Mouse (Mus musculus): ENCODE measurements around the gene Eif2b2.

The Eif2b2 gene

DNA sequence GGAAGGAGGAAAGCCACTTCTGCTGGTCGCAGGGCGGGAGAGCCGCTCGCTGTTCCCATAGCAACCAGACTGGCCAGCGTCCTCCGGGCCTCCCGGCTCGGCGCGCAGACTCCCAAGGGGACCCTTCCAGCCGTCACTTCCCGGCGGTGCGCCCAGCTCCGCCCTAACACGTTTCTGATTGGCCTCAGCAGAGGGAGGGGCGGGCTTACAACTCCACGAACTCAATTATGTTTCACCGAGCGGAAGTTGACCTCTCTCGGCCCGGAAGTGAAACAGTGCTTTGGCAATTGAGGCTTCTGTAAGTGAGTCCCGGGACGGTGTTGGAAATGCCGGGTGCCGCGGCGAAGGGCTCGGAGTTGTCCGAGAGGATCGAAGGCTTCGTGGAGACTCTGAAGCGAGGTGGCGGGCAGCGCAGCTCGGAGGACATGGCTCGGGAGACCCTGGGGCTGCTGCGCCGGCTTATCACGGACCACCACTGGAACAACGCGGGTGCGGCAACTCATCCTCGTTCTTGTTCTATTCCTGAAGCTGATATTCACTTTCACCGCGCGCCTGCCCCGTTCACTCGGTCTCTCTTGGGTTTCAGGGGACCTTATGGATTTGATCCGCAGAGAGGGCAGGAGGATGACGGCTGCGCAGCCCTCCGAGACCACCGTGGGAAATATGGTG is at the start of gene Eif2b2:
Gene Eif2b2, plus strand, starts transcription at position 246 of the 669 bp plus-strand sequence.
- peak; percentile 98 to 99 for DNase-seq

- DNase-seq: no peak
These were observed 49.4 kb upstream of the Eif2b2 start for GRCm38 (mm10) chr12:85169877-85170276.

- DNase-seq: no peak
These were observed 48.9 kb upstream of the Eif2b2 start for GRCm38 (mm10) chr12:85170284-85170947.

GRCm38 (mm10) chr12:85170948-85171307 is 48.4 kb upstream of the Eif2b2 start:
- no peak for DNase-seq

- DNase-seq: no peak
These were observed 45.3 kb upstream of the Eif2b2 start for GRCm38 (mm10) chr12:85174016-85174415.

DNA sequence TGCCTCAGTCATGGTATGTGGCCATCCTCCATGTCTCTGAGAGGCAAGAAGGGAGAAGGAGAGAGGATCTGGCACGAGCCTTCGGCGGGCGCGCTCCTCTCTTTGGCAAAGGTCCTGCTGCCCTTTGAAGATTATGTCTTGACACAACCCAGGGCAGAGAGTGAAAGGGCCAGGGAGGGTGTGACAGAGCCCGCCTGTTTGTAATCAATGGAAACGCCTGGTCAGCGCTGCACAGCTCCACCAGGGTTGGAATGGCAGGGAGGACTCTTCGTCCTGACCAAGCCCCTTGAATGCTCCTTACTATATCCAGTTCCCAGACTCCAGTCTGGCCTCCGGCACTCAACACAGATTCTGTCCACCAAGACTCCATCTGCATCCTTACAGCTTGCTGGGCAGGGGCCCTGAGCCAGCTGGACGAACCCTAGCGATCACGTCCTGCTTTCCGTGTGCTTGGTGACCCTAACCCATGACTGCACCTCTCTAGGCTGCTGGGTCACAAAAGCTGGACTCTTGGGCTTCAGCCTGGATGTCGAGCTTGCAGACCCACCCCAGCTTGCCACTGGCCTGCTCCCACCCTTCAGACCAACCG is 44.1 kb upstream of the Eif2b2 start:
- DNase-seq: no peak

DNA sequence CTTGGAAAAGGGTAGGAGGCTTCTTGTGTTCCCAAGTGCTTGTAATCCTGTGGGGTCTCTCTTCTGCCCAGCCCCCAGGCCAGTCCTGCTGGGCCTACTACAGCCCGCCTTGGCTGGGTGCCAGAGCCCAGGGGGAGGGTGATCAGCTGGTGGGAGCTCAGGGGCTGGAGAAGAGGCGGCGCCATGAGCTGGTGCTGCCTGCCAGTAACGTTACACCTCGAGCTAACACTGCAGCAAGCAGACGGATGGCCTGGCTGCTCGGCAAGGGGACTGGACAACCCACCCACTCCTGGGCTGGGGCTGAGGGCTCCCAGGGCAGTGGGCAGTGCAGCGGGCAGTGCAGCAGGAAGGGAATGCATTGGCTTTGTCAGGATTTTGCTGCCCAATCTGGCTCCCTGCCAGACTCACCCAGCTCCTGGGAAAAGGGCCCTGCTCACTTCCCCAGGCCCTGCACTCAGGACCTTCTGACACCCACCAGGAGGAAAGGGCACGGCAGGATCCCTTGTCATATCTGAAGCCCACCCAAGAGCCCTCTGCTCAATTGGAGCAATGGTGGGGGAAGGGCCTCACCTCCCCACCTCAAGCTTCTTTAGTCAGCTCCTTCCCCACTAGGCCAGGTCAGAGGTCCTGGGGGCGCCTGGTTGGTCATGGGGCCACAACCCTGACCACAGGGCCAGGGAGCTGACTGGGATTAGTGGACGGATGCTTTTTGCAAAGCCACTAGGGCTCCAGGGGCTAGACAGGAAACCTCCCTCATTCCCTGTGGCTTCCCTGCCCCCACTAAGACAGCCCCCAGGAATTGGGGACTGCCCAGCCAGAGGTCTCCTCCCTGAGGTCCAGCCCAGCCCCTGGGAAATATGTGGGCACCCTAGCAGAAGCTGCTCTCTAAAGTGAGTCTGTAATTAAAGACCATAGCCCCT is 43.1 kb upstream of the Eif2b2 start:
- DNase-seq: peak; percentile 70 to 77

DNA sequence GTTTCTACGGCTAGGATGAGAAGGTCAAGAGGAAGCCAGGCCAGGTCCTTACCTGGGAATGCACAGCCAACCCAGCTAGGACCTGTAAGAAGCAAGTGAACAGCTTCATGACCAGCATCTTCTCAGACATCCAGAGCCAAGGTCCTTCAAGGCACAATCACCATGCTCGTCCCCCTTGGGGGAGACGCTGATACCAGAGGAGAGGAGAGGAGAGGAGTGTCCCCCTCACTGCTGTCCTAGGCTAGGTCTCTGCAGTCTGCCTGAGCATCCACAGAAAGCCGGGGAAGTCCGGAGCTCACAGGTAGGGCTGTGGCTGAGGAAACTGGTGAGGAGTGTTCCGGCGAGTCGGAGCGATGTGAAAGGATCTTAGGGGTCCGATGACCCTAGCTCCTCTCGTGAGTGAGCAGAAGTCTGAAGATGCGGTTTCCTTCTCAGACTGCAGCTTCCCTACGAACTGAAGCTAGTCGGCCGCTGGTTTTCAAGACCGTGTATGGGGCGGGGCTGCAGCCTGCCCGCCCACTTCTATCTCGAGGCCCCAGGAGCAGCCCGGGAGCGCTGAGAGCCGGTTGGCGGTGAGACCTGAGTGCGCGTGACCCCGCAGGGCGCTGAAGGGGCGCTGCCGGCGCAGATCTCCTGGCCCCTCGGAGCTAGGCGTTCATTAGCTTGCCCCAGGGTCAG is 42.3 kb upstream of the Eif2b2 start:
- peak; percentile 64 to 73 for DNase-seq

DNA sequence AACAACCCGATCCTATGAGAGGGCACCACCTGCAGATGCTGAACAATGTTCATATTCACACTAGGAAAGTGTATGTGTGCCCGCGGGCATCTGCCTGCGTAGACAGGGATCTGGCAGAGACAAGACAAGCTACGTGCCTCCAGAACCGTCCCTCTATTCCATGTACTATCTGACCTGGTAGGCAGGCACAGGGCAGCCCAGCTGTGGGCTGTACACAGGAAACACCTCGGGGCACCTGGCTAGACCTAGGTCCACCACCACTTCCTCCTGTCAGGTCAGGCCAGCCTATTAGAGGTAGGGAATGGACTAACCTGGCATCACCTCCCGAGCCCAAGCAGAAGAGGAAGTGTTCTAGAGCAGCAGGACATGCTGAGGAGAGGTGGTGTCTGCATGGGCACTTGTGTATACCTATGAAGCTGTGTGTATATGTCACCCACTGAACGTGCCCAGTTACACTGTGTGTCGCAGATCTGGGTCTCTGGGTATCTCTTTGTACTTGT is 41.5 kb upstream of the Eif2b2 start, which contains the start of gene Pgf:
Gene Pgf, minus strand, starts transcription at position 51 of the 500 bp plus-strand sequence.
- no peak for DNase-seq

DNA sequence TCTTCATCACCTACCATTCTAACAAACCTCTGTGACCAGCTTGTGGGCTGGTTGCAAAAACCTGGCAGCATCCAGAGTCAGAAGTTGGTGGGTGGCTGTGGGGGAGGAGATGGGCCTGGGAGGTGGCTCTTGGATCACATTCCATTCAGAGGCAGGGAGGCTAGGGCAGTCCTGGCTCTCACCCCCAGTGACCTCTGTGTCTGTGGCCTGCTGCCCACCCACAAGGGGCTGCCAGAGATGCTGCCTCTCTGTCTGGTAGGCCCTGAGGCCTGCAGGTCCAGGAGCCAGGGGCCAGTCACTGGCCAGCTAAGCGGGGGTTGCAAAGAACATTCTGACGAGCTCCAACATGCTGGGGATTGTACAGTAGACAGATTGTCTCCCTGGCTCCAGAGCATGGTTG is 41.0 kb upstream of the Eif2b2 start:
- DNase-seq: no peak

- no peak for DNase-seq
These were observed 37.6 kb upstream of the Eif2b2 start for GRCm38 (mm10) chr12:85181475-85182344.

DNA sequence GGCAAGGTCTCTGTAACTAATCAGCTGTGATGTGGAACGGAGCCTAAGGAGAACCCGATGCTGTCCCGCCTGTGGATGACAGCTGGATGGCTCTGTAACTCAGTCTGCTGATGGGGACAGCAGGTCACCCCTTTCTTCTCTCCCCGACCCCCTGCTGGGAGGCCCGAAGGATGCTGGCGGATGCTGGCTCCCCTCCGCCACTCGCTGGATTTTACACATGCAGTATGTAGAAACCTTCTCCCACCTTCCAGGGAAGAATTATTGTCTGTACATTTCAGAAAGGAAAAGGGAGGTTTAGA is 37.0 kb upstream of the Eif2b2 start:
- DNase-seq: no peak

DNA sequence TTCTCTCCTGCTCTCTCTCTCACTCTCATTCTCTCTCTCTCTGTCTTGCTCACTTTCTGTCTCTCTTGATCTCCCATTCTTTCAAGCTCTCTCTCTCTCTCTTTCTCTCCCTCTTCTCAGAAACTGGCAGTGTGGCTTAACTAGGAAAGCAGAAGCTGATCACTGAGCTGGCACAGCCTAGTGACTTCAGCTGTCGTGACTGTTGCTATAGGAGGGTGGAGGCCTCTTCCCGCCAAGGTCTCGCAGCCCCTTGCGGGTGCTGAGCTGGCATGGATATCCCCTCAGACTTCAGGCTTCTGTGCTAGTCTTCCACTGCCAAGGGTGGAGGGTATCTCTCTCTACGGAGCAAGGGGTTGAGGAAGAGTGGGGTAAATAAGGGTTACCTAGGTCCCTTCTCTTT is 36.4 kb upstream of the Eif2b2 start:
- no peak for DNase-seq

DNA sequence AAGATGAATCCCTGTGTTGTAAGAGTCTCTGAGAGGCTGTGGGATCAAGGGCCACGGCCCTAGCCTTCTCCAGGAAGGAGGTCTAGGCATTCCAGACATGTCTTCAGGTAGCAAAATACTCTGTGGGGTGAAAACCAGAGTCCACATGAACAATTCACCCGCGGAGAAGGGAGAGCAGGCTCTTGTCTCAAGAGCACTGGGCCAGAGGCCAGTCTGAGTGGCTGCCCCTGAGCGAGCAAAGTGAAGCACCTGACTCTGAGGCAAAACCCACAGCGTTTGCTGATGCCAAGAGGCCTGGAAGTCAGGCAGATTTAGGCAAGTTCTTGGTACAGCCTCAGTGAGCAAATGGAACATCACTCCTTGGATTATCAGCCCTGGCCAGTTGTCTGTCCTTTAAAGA is 35.2 kb upstream of the Eif2b2 start:
- DNase-seq: no peak

DNA sequence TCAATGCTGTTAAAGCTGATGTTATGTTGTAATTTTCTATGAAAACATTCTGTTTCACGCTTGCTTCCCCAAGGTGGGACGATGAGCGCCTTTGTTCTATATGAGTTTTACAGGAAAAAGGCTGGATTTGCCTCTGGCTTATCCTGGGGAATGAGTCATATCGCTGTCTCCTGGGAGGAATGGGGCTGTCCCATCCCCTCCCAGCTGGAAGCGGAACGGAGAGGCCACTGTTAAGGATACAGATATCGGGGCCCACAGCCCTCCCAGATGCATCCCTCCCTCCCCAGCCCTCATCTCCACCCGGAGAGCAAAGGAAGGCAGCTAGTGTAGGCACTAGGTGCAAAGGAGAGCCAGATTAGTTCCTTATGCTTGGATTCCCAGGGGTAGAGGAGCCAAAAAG is 33.5 kb upstream of the Eif2b2 start:
- DNase-seq: no peak

DNA sequence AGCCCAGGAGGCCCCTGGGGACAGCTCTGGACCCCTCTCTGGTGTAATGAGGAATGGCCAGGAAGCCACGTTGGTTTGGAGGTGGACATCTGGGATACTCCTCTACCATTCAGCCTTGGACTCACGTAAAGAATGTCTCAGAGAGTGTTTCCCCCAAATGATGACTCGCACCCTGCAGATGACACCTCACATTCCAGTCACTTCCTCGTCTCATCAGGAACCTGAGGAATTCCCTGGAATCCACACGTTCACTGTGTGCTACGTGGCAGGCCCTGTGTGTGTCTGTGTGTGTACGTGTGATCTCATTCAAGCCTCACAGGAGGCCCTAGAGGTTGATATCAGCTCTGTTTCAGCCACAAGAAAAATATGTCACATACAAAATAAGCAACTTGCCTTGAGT is 32.9 kb upstream of the Eif2b2 start:
- DNase-seq: no peak

DNA sequence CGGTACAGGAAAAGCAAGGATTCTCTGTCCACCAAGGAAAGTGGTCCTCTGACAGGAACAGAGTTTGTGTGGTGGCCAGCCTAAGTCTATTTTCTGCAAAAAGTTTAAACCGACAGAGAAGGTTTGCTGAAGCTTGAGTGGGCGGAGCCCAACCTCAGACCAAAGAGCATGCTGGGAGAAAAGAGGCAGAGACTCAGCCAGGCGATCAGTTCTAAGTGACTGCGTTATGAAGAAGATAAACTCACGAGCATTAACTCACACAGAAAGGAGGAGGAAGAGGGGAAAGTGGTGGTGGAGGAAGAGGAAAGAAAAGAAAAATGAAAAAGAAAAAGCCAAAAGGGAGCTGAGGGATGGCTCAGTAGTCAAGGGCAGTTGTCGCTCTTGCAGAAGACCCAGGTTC is 29.0 kb upstream of the Eif2b2 start:
- DNase-seq: no peak

GRCm38 (mm10) chr12:85192461-85193108 is 26.7 kb upstream of the Eif2b2 start:
- peak in 1 of 2 experiments; percentile 68 for DNase-seq

DNA sequence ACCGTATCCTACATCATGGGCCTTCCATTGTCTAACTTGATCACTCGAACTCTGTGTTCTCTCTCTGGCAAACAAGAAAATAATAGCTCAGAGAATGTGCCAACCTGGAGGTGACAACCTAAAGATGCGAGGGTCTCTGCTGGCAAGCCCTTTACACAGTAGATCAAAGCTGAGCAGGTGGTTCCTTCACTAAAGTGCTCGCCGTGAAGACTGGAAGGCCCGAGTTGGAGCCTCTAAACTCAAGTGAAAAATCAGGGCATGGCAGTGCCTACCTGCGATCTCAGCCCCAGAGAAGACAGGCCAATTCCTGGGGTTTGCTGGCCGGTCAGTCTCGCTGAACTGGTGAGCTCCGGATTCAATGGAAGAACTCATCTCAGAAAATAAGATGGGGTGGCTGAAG is 26.1 kb upstream of the Eif2b2 start:
- DNase-seq: no peak

- DNase-seq: no peak
These were observed 25.2 kb upstream of the Eif2b2 start for GRCm38 (mm10) chr12:85193923-85194622.

Data from kidney, postnatal 4 days (tissue).